Mouse (Mus musculus) heart, postnatal 25 days (tissue): ENCODE results near the gene Ankrd53. TPM values are rescaled to one million over a fixed set of nuclear protein-coding genes. Genes with fewer than 3 reads are reported as not detected.

Experiments used
- total RNA-seq, 2 experiments: library from RNA; stranded (reverse); gene quantifications; 2 replicates each; pipeline ENCODE4 v1.2.3; 2021

The Ankrd53 gene
- total RNA-seq, 2 experiments from 2014 or later: not detected

Other genes starting within 250 kb of the Ankrd53 start
- 1 to 10 TPM; 1.6 to 2.2 TPM for gene Actg2, start 226.4 kb upstream of the Ankrd53 start, total RNA-seq
- gene Stambp, start 189.9 kb upstream of the Ankrd53 start, total RNA-seq: 10 to 100 TPM in 1 of 2 experiments, 1 to 10 TPM in 1; 10.0 to 12.6 TPM
- not detected for gene Clec4f, start 106.5 kb upstream of the Ankrd53 start, total RNA-seq
- gene Cd207, start 84.8 kb upstream of the Ankrd53 start, total RNA-seq: 1 to 10 TPM; 1.0 to 1.5 TPM
- not detected for gene Vax2, start 51.4 kb upstream of the Ankrd53 start, total RNA-seq
- not detected for gene Atp6v1b1, start 19.7 kb upstream of the Ankrd53 start, total RNA-seq
- 10 to 100 TPM; 85.4 to 99.8 TPM for gene Tex261, start 13.2 kb downstream of the Ankrd53 start, total RNA-seq
- 10 to 100 TPM; 16.7 to 18.0 TPM for gene Nagk, start 32.3 kb downstream of the Ankrd53 start, total RNA-seq
- 10 to 100 TPM; 30.6 to 35.0 TPM for gene Paip2b, start 69.1 kb downstream of the Ankrd53 start, total RNA-seq
- 10 to 100 TPM; 51.2 to 56.2 TPM for gene Zfp638, start 104.5 kb downstream of the Ankrd53 start, total RNA-seq
- 100 to 1,000 TPM; 111 to 119 TPM for gene Dysf, start 245.9 kb downstream of the Ankrd53 start, total RNA-seq